Mouse (Mus musculus) neural tube, embryonic 11.5 days (tissue): ENCODE measurements at regions not wholly inside any gene's neighbourhood (a gene's known extent, or its start where the extent isn't known, plus 50 kb on each side); places are given as distances from the start of the nearest gene placed in this dataset.

Source experiments
- ATAC-seq: fragments of 200-750 bp; cut with Nextera tagmentation; 2 replicates; pipeline ENCODE4 v1.8.0; 2017; ENCODE audit warnings: moderate number of reproducible peaks, mild to moderate bottlenecking, moderate TSS enrichment, moderate library complexity; ENCODE audit not compliant: insufficient read depth, low FRiP score, low TSS enrichment
- DNase-seq: peaks from one replicate; pipeline ENCODE4 v3.0.0-alpha.2; 2015; ENCODE audit warnings: low spot score
- H3K27ac ChIP-seq: fragments of 300-500 bp; sonication (generic); 2 replicates; pipeline ENCODE4 v1.5.1; 2014; ENCODE audit warnings: low read depth, mild to moderate bottlenecking, low read length
- H3K27me3 ChIP-seq: fragments of 300-500 bp; sonication (generic); 2 replicates; pipeline ENCODE4 v1.6.1; 2014; ENCODE audit warnings: mild to moderate bottlenecking, low read length, mixed read lengths; ENCODE audit not compliant: control insufficient read depth, insufficient read depth
- H3K36me3 ChIP-seq: fragments of 300-500 bp; sonication (generic); 2 replicates; pipeline ENCODE4 v1.6.1; 2014; ENCODE audit warnings: mild to moderate bottlenecking, low read length, moderate library complexity, mixed read lengths; ENCODE audit not compliant: control insufficient read depth, insufficient read depth
- H3K4me1 ChIP-seq: fragments of 300-500 bp; sonication (generic); 2 replicates; pipeline ENCODE4 v1.6.1; 2014; ENCODE audit warnings: low read length, mixed read lengths; ENCODE audit not compliant: control insufficient read depth, insufficient read depth
- H3K4me2 ChIP-seq: fragments of 300-500 bp; sonication (generic); 2 replicates; pipeline ENCODE4 v1.6.1; 2014; ENCODE audit warnings: low read depth, mild to moderate bottlenecking, moderate library complexity
- H3K4me3 ChIP-seq: fragments of 300-500 bp; sonication (generic); 2 replicates; pipeline ENCODE4 v1.5.1; 2014; ENCODE audit warnings: low read depth, low read length
- H3K9ac ChIP-seq: fragments of 300-500 bp; sonication (generic); 2 replicates; pipeline ENCODE4 v1.6.1; 2014; ENCODE audit warnings: mild to moderate bottlenecking, low read length
- H3K9me3 ChIP-seq: fragments of 300-500 bp; sonication (generic); 2 replicates; pipeline ENCODE4 v1.6.1; 2016; ENCODE audit warnings: low read length; ENCODE audit not compliant: control insufficient read depth
- WGBS: fragments of 180-500 bp; shearing (Covaris S2); extraction: QIAGEN DNeasy Blood & Tissue Kit; methylation state at CpG from one replicate; pipeline ENCODE4 v1.1.7; 2014; 5-methylcytosine and 5-hydroxymethylcytosine counted together

GRCm38 (mm10) chr5:133963301-133963700 is 136.2 kb upstream of the Castor2 start:
- Histone ChIP-seq H3K9me3 (no peaks in the 10 kb centered on the region; the same call in 1 of the 2 replicates), H3K4me1 (no peaks in the 10 kb centered on the region), H3K9ac (no peak overlapping the region), H3K36me3 (no peaks in the 10 kb centered on the region), H3K27me3 (no peaks in the 10 kb centered on the region), H3K4me2 (no peak overlapping the region), H3K27ac (no peak overlapping the region), H3K4me3 (no peak overlapping the region)
- ATAC-seq: no peak
- 93% methylated on average over 5 of the region's 5 CpGs for WGBS
- no peak for DNase-seq

GRCm38 (mm10) chr5:133940841-133941240 is 158.7 kb upstream of the Castor2 start:
- Histone ChIP-seq H3K4me3 (no peak overlapping the region), H3K27ac (no peak overlapping the region), H3K4me1 (peaks cover 3% of the 10 kb centered on the region; the same call in 1 of the 2 replicates), H3K27me3 (no peaks in the 10 kb centered on the region), H3K9ac (no peak overlapping the region), H3K9me3 (no peaks in the 10 kb centered on the region), H3K36me3 (no peaks in the 10 kb centered on the region), H3K4me2 (no peak overlapping the region)
- WGBS: 73% methylated on average over 3 of the region's 3 CpGs
- ATAC-seq (no peak), DNase-seq (no peak)

GRCm38 (mm10) chr5:133940030-133940429 is 159.5 kb upstream of the Castor2 start:
- Histone ChIP-seq H3K36me3 (no peaks in the 10 kb centered on the region), H3K4me1 (peaks cover 3% of the 10 kb centered on the region; the same call in 1 of the 2 replicates), H3K4me3 (no peak overlapping the region), H3K9ac (no peak overlapping the region), H3K27ac (no peak overlapping the region), H3K27me3 (no peaks in the 10 kb centered on the region), H3K9me3 (no peaks in the 10 kb centered on the region), H3K4me2 (no peak overlapping the region)
- ATAC-seq: no peak
- no peak for DNase-seq
- WGBS: 92% methylated on average over 2 of the region's 2 CpGs

- H3K27me3 ChIP-seq: no peaks in the 10 kb centered on the region
- peak; percentile 17 for DNase-seq
- ATAC-seq: no peak
- no peak overlapping the region for H3K9ac ChIP-seq
- no peak overlapping the region for H3K4me3 ChIP-seq
- no peak overlapping the region for H3K4me2 ChIP-seq
- H3K4me1 ChIP-seq: peaks cover 3% of the 10 kb centered on the region; the same call in 1 of the 2 replicates
- no peak overlapping the region for H3K27ac ChIP-seq
- 66% methylated on average over 9 of the region's 9 CpGs for WGBS
- H3K9me3 ChIP-seq: no peaks in the 10 kb centered on the region
- H3K36me3 ChIP-seq: no peaks in the 10 kb centered on the region
Measured at GRCm38 (mm10) chr5:133937967-133938918, 161.3 kb upstream of the Castor2 start.

- Histone ChIP-seq H3K4me1 (peaks cover 3% of the 10 kb centered on the region; the same call in 1 of the 2 replicates), H3K27me3 (no peaks in the 10 kb centered on the region), H3K9me3 (no peaks in the 10 kb centered on the region), H3K36me3 (no peaks in the 10 kb centered on the region), H3K4me3 (no peak overlapping the region), H3K9ac (no peak overlapping the region), H3K4me2 (no peak overlapping the region), H3K27ac (no peak overlapping the region)
- DNase-seq: no peak
- WGBS: 94% methylated on average over 6 of the region's 6 CpGs
- no peak for ATAC-seq
Measured at GRCm38 (mm10) chr5:133935451-133935850, 164.1 kb upstream of the Castor2 start.

GRCm38 (mm10) chr5:133935006-133935405 is 164.5 kb upstream of the Castor2 start:
- ATAC-seq: no peak
- no peaks in the 10 kb centered on the region for H3K27me3 ChIP-seq
- 76% methylated on average over 6 of the region's 6 CpGs for WGBS

GRCm38 (mm10) chr5:133930101-133930500 is 169.4 kb upstream of the Castor2 start:
- Histone ChIP-seq H3K9ac (no peak overlapping the region), H3K27ac (no peak overlapping the region), H3K4me2 (no peak overlapping the region), H3K9me3 (no peaks in the 10 kb centered on the region), H3K27me3 (no peaks in the 10 kb centered on the region), H3K36me3 (no peaks in the 10 kb centered on the region), H3K4me3 (no peak overlapping the region), H3K4me1 (no peaks in the 10 kb centered on the region)
- ATAC-seq (no peak), DNase-seq (no peak)
- 87% methylated on average over 5 of the region's 5 CpGs for WGBS

More at GRCm38 (mm10) chr5:133935006-133935405, 164.5 kb upstream of the Castor2 start:
- no peak overlapping the region for H3K27ac ChIP-seq
- H3K9me3 ChIP-seq: no peaks in the 10 kb centered on the region
- peaks cover 3% of the 10 kb centered on the region; the same call in 1 of the 2 replicates for H3K4me1 ChIP-seq
- no peaks in the 10 kb centered on the region for H3K36me3 ChIP-seq
- H3K9ac ChIP-seq: no peak overlapping the region
- no peak for DNase-seq
- no peak overlapping the region for H3K4me3 ChIP-seq
- no peak overlapping the region for H3K4me2 ChIP-seq

- no peak overlapping the region for H3K4me3 ChIP-seq
- no peaks in the 10 kb centered on the region for H3K27me3 ChIP-seq
- H3K27ac ChIP-seq: no peak overlapping the region
- H3K36me3 ChIP-seq: no peaks in the 10 kb centered on the region
- 88% methylated on average over 5 of the region's 5 CpGs for WGBS
- H3K4me1 ChIP-seq: no peaks in the 10 kb centered on the region
- H3K9ac ChIP-seq: no peak overlapping the region
- no peak overlapping the region for H3K4me2 ChIP-seq
- ATAC-seq (no peak), DNase-seq (no peak)
- no peaks in the 10 kb centered on the region for H3K9me3 ChIP-seq
Measured at GRCm38 (mm10) chr5:133927054-133927453, 172.5 kb upstream of the Castor2 start.
